Mouse (Mus musculus) erythroblast, adult 5-6 weeks (primary cell): Measurements from ENCODE around the gene Zfp120. TPM values are rescaled to one million over a fixed set of nuclear protein-coding genes. Genes with fewer than 3 reads are reported as not detected.
"Not testable (repeated sequence)": the region's sequence is repeated elsewhere in the genome, so short reads cannot be mapped to it uniquely, and the experiment has no call there.

ENCODE experiments used
- ATAC-seq: replicated peaks from 2 replicates; pipeline ENCODE4 v1.8.0; 2016; ENCODE audit warnings: moderate number of reproducible peaks, mild to moderate bottlenecking, moderate TSS enrichment, inconsistent platforms; ENCODE audit not compliant: poor library complexity, low FRiP score, severe bottlenecking
- total RNA-seq, 2 experiments: library from RNA; stranded (forward) in 1 of 2; stranded (reverse) in 1 of 2; fragments of 150-400 nt in 1 of 2; fragments of 200-764, 138-1000 nt in 1 of 2; gene quantifications; 2 replicates each; pipeline versions ENCODE4 v1.2.3 to v1.2.4; 2015 to 2017; ENCODE audit warnings: low replicate concordance in 2 of 2

Zfp120 gene
- total RNA-seq (2015; ENCODE audit: low replicate concordance) (2.1 and 4.6 TPM in 2 replicates), total RNA-seq (2017; ENCODE audit: low replicate concordance) (6.4 and 6.8 TPM in 2 replicates)

GRCm38 (mm10) chr2:150136435-150136897, at the start of gene Zfp120:
Gene Zfp120, minus strand, starts transcription at chr2:150136708.
- ATAC-seq: peak; percentile 95

GRCm38 (mm10) chr2:150181570-150181999, 45.1 kb upstream of the Zfp120 start, which contains the start of gene Gm14139:
Gene Gm14139, plus strand, starts transcription at chr2:150181755.
- not testable (repeated sequence) for ATAC-seq

GRCm38 (mm10) chr2:150181046-150181445, 44.5 kb upstream of the Zfp120 start:
- ATAC-seq: not testable (repeated sequence)

- ATAC-seq: not testable (repeated sequence)
Measured at GRCm38 (mm10) chr2:150179579-150179978, 43.1 kb upstream of the Zfp120 start, which contains the start of gene Gm10770. Gene Gm10770, minus strand, starts transcription at chr2:150179679.

GRCm38 (mm10) chr2:150173833-150174232, 37.3 kb upstream of the Zfp120 start:
- no peak for ATAC-seq

GRCm38 (mm10) chr2:150166703-150167102, 30.2 kb upstream of the Zfp120 start:
- no peak for ATAC-seq

GRCm38 (mm10) chr2:150132773-150133172, 3.7 kb downstream of the Zfp120 start:
- no peak for ATAC-seq

- ATAC-seq: not testable (repeated sequence)
Measured at GRCm38 (mm10) chr2:150132002-150132401, 4.5 kb downstream of the Zfp120 start.

- ATAC-seq: no peak
Measured at GRCm38 (mm10) chr2:150111247-150111912, 25.1 kb downstream of the Zfp120 start.

GRCm38 (mm10) chr2:150099618-150100017, 36.9 kb downstream of the Zfp120 start:
- not testable (repeated sequence) for ATAC-seq

Other genes with a start within 250 kb of the Zfp120 start
- gene Gm10770, start 43.0 kb upstream of the Zfp120 start, total RNA-seq (2015; ENCODE audit: low replicate concordance): not detected in 2 replicates
- not detected in 2 replicates for gene Gm10770, start 43.0 kb upstream of the Zfp120 start, total RNA-seq (2017; ENCODE audit: low replicate concordance)
- gene Gm14139, start 45.0 kb upstream of the Zfp120 start, total RNA-seq (2015; ENCODE audit: low replicate concordance): not detected in 2 replicates
- gene Gm14139, start 45.0 kb upstream of the Zfp120 start, total RNA-seq (2017; ENCODE audit: low replicate concordance): not detected in 2 replicates
- gene Zfp937, start 81.4 kb upstream of the Zfp120 start, total RNA-seq (2015; ENCODE audit: low replicate concordance): 0.19 and 0.42 TPM in 2 replicates
- 0.42 and 0.43 TPM in 2 replicates for gene Zfp937, start 81.4 kb upstream of the Zfp120 start, total RNA-seq (2017; ENCODE audit: low replicate concordance)
- gene Gm21994, start 118.9 kb upstream of the Zfp120 start, total RNA-seq (2015; ENCODE audit: low replicate concordance): 2.1 TPM in 1 of 2 replicates, not detected in the other
- 0.98 and 5.1 TPM in 2 replicates for gene Gm21994, start 118.9 kb upstream of the Zfp120 start, total RNA-seq (2017; ENCODE audit: low replicate concordance)
- gene Gm14124, start 120.8 kb upstream of the Zfp120 start, total RNA-seq (2015; ENCODE audit: low replicate concordance): not detected in 2 replicates
- not detected in 2 replicates for gene Gm14124, start 120.8 kb upstream of the Zfp120 start, total RNA-seq (2017; ENCODE audit: low replicate concordance)
- gene Gm10130, start 187.0 kb upstream of the Zfp120 start, total RNA-seq (2015; ENCODE audit: low replicate concordance): not detected in 2 replicates
- 12.0 TPM in 1 of 2 replicates, not detected in the other for gene Gm10130, start 187.0 kb upstream of the Zfp120 start, total RNA-seq (2017; ENCODE audit: low replicate concordance)
- gene 3300002I08Rik, start 226.1 kb upstream of the Zfp120 start, total RNA-seq (2015; ENCODE audit: low replicate concordance): not detected in 2 replicates
- gene 3300002I08Rik, start 226.1 kb upstream of the Zfp120 start, total RNA-seq (2017; ENCODE audit: low replicate concordance): not detected in 2 replicates